Mouse (Mus musculus) embryo, embryonic 11.5 days (tissue): ENCODE measurements around the gene Edc3.

Experiments used
- DNase-seq: peaks from one replicate; pipeline ENCODE4 v3.0.0-alpha.2; 2012; ENCODE audit warnings: low read depth, low spot score

The Edc3 gene

DNA sequence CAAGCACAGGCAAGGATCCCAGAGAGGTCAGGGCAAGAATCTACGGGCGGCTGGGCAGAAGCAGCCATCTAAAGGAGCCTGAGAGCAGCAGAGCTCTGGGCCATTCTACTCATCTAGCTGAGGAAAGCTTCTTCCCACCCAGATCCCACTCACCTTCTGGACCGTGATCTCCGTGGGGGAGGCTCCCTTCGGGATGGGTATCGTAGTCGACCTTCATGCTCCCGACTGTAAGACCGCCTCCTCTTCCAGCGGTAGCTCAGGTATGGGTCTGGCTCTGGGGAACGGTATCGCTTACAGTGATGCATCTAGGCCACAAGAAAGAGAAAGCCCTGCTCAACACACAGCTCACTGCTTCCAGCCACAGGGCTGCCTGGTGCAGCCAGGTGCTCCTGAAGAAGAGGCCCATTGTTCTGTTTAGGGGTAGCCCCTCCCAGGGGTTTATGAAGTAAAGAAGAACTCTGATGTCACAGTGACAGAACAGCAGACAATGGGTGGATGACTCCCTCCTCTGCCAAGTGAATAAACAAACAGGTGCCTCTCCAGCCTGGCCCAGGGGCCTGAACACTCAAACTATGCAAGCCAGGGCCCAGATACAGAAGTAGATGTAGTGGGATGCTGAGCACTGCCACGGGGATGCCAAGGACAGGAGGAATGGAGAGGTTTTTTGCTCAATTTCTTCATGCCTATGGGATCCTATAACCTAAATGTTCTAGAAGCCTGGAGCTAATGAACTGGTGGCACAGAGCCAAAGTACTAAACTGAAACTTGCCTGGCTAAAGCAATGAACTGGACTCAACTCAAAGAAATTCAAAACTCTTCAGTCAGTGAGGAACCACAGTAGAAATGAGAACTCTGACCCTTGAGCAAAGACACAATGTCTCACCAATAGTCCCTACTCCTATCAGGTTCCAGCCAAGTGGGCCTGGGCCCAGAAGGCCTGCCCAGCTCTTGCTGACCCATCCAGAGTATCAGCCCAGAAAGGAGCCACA lies 53.5 kb downstream of the Edc3 start:
- DNase-seq = no peak

DNA sequence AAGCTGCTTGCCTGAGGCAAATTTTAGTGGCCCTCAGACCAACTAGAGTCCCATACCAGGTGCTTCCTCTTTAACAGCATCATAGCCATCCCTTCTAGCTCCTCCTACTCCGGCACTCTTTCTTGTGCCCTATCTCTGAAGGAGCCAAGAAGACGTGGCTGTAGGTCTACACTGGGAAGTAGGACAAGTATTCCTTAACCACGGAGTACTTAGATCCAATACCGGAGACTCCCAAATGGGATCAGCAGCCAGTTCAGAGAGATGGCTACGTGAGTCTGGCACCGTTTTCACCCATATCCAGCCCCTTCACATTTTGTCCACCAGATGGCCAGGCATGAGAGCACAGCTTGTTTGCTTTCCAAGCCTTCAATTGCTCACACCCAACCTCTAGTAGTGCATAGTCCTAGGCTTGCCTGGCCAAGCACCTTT lies 54.2 kb downstream of the Edc3 start:
- DNase-seq = no peak

DNA sequence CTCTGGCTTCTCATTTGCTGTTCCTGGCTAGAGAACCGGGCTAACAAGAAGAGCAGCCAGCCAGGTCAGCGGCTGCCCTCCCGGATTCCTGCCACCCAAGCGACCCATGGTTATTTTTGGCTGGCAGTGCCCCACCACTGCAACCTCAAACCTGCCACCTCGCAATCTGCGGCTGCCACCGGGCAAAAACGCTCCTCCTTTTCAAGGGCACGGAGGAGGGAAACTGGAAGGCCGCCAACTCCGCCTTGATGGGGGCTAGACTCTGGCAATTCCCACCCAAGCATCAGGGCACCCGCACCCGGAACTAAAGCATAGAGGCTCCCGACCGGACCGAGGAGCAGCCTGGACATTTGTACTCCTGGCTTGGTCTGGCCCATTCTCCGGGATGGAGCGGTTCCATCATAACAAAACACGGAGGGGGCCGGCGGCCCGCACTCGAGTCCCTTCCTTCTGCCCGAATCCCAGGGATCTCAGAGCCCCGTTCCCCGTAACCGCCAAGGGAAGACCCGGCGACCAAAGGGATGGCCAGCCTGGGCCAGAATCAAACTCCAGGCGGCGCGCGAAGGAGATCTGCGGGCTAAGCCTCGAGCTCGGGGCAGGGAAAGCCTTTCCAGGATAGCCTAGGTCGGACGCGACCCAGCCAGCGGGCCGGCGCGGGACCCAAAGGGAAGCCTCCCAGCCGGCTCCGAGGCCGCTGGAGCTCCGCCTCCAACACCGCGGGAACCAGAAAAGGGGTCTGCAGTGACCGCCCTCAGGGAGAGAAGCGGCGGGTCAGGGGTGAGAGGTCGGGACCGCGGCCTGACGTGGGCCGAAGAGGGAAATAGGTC lies 56.0 kb downstream of the Edc3 start:
- DNase-seq = no peak

DNA sequence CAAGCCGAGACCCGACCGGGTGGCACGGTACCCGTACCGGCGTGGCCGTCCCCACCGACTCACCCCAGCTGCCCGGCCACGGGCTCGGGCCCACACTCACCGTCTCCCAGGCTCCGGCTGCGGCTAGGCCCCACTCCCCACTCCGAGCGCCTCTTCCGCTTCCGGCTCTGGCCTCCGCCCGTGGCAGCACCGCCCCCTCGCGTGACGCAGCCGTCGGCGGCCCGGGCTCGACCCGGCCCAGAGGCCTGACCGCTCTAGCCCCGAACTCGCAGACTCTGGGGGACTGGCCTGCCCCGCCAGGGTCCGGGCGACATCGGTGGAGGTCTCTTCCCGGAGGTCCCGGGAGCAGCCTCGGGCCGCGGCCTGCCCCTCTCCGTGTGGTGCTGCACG lies 56.6 kb downstream of the Edc3 start:
- peak; percentile 87 for DNase-seq

DNA sequence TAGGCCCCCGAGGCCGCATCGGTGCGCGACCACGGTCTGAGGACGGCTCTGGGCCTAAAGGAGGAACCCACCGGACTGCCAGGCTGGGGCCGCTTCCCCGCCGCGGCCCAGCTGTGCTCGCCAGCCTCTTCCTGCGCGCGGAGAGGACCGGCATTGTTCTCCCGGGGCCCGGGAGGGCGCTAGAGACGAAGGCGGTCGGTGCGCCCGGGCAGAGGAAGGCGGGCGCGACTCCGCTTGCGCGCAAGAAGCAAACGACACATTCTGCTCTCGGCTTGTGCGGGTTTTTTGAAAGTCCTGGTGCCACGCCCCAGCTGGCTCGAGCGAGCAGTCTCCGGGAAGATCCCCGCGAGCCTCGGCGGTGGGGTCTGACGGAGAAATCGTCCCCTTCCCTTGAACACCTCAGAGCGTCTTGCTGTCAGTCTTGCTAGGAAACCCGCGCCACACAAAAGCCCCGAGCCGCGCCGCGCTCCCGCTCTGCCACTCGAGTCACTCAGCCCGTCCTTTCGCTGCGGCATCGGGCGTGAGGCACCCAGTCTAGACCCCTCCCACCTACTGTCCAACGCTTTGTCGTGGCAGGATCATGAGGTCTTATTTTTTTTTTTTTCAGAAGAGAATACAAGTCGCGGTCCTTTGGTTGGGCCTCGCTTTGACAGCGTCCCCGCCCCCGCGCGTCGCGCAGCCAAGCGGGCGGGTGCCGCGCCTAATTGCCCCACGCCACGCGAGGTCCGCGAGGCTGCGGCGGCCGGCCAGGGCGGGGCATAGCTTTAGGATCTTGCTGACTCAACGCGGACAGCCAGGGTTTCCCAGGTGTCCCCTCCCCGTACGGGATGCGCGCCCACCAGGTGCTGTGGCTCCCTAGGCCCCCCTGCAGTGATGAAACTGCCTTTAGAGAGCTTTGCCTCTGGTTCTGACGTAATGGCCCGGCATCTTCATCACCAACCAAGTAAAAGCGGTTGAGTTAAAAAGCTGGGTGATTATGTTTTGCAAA lies 57.3 kb downstream of the Edc3 start, which contains the start of gene Clk3:
Gene Clk3, minus strand, starts transcription at position 497 of the 988 bp plus-strand sequence.
- DNase-seq = peak; percentile 45

DNA sequence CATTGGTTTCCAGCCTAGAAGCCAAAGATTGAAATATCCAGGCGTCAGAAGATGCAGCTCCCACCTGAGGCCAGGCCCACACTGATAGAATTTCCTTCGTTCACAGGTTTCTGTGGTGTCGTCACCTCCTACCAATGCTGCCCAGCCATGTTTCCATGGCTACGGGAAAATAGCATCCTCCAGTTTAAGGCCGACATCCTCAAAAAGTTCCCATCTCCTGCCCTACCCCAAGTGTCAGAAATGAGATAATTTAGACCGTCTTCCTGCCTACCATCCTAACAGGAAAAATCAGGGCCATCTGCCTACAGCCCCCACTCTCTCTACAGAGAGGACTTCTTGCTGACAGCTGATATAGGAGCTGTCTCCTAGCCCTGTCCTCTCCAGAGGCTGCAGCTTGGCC lies 58.1 kb downstream of the Edc3 start:
- DNase-seq = no peak

DNA sequence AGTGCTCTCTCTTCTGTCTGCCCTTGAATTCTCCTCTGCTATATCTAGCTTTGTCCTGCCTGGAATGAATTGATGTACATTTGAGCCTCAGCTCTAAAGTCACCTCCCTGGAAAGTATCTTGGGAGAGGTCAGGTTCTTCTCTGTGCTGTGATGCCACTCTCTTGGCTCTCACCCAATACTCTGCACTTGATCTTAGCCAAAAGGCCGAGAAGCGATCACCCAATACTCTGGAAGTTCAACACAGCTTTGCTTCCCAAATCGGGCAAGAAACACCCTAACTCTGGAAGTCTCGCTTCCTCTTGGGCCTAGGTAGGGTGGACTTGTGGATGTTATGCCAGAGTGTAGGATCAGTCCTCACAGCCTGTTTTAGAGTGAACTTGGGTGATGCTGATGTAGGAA lies 58.9 kb downstream of the Edc3 start:
- DNase-seq = no peak

DNA sequence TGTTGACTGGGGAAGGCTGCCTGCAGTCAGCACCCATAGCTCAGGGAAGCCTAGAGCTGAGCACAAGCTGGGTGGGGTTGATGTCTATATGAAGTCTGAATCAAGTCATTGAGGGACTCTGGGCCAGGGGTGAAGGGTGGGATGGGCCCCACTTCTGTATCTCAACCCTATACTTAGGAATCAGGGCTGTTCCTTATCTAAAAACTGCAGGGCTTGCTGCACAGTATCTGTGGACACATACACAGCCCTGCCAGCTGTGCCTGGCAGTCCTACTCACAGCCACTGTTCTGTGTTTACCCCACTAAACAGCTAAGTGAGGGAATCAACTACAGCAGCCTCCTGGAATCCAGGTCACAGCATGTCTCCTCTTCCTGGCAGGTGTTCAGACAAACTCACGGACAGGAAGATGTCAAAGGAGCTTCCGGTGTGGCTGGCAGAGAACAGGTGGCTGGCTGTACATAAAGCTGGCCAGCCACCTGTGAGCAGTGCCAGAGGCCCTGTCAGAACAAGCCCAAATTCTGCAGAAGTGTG lies 61.3 kb downstream of the Edc3 start:
- no peak for DNase-seq

DNA sequence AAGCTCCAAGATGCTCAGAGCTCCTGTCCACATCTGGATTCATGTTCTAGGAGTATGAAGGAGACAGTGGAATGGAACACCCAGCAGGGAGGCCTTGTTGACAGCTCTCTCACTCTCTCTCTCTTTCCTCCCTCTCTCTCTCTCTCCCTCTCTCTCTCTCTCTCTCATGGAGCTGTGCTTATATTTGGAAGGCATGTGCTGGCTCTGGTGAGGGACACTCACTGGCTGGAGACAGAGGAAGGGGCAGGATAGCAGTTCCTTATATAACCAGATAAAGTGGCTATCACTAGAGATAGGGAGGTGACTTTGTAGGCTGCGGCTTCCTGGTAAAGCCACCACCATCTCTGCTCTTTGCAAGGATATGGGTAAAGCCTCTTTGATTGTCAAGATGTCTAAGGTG lies 61.9 kb downstream of the Edc3 start:
- DNase-seq = no peak

DNA sequence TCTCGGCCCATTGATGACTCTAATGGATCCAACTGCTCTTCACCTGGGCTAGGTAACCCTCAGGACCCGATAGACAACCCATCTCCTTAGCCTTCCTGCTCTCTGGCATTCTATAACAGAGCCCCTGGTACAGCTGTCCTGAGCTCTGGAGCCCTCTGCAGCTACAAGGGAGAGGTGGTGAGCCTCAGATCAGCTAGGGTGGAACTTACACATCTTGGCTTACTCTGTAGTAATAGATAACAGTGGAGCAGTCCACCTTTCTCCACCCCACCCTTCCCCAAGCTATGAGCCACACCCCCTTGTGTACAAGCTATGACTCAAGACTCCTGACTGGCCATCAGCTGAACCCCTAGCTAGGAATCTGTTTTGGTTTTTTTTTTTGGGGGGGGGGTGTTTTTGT lies 62.5 kb downstream of the Edc3 start:
- DNase-seq = no peak

DNA sequence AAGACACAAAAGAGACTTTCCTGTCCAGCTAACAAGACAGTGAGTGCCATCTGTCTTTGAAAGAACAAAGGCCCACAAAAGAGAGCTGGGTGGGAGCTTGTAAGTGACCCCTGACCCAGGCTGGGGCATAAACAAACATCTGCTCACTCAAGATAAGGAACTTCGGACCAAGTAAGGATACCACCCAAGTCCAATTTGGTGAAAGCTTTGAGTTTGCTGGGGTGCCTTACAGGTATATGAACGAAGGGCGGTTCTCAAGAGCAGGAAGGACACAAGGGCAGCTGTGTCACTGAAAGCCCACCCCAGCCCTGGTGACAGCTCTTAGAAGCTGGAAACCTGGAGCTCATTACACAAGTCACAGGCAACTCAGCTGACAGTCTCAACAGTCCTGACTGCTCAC lies 65.4 kb downstream of the Edc3 start:
- no peak for DNase-seq

DNA sequence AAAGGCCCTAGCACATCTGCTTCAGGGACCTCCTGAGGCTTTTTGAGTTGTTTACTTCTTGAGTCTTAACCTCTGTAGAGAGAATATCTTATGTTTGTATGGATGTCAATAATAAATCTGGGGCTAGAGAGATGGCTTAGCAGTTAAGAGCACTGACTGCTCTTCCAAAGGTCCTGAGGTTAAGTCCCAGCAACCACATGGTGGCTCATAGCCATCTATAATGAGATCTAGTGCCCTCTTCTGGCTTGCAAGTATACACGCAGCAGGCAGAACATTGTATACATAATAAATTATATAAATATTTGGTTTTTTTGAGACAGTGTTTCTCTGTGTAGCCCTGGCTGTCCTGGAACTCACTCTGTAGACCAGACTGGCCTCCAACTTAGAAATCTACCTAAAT lies 65.8 kb downstream of the Edc3 start:
- no peak for DNase-seq

DNA sequence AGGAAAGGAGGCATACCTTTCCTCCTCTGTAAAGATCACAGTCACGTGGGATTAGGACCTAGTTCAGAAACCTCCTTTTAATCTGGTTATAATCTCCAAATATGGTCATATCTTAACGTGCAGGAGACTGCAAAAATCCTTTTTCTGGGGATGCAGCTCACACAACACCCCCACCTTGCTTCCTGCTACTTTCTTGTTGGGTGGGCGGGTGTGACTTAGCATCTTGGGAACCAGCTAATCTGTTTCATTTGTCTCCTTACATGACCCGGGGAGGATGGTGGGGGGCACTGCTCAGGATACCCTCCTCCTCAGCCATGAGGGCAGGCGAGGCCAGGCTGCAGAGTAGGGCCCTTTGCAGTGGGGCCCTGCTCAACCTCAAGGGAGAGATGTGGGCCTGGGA lies 66.7 kb downstream of the Edc3 start:
- no peak for DNase-seq

DNA sequence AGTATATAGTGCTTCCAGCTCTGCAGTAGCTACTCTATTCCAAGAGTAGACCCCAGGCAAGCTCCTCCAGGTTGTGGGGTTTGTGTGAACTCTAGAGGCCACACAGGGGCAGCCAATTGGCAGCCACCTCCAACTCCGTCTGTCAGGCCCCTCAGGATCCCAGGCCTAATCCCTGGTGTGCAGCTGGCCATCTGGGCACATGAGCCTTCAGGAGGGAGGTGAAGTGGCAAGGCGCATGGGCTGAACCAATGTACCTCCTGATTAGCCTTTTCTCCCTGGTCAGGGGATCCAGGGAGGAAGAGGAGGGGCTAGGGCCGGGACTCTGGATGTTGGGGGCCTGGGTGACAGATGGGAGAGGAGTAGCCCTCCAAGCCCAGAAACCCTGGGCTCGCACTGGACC lies 67.4 kb downstream of the Edc3 start:
- DNase-seq = no peak

DNA sequence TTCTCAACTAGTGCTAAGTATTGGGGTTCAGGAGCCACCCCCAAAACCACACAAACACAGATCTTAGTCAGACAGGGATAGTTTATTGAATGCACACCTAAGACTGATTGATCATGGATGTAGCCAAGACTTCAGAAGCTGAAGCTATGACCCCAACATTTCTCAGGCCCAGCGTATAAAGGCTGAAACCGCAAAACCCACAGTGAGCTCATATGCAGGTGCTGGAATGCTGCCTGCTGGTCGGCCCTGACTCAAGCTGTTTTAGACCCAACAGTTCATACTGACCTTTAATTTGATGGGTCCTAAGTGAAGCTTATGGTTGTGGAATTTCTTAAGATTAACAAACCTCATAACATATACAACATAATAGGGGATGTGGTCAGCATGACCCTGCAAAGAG lies 74.3 kb downstream of the Edc3 start:
- DNase-seq = no peak

DNA sequence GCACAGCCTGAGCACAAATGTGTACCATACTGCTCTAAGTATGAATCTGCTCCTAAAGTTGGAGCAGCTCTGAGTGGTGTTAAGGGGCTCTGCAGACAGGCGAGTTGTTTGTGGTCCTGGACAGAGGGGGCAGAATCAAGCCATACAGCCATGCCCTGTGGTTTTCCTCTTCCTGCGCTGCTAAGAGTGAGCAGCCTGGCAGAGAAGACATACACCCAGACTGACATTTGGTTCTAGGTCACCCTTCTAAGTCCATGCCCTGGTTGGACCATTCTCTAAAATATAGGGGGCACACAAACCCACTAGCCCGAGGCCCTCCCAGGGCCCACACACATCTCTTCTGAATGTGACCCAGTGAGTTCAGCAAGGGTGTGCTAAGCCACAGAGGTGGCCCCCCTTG lies 81.4 kb downstream of the Edc3 start:
- no peak for DNase-seq

DNA sequence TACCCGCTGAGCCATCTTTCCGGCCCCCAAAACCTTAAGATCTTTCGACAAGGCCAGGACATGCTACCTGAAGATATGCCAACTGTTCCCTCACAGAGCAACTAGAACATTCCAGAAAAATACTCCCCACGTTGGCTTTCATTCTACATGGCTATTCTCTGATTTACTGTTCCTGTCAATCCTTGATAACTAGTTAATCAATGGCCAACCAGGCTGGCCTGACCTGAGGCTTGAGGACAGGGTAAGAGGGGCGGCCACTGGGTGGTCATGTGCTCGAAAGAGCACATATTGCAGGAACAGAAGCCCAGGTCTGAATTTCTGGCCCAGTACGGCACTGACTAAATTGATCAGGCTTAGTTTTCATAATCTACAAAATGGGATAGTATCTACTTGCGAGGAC lies 89.1 kb downstream of the Edc3 start:
- no peak for DNase-seq

DNA sequence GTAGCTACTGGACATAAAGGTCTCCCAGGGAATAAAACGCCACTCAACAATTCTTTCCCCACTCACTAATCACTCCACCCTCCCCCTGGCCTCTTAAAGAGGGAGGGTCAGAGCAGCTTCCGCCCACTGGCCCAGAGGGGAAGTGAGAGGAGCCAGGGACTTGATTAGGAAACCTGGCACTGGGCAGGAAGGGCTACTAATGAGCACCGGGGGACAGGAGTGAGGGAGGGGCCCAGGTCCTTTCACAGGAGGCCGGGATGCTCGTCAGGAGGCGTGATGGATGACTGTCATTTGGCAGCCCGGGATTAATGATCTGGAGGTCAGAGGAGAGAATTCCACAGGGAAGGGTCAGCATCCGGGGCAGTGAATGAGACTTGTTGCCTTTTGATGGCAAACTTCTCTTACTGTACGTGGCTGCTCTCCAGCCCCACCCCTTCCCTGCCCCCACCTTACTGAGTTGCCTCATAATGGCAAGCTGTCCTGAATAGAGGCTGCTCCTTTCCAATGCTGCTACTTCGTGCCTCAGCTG lies 90.4 kb downstream of the Edc3 start:
- peak; percentile 45 for DNase-seq

DNA sequence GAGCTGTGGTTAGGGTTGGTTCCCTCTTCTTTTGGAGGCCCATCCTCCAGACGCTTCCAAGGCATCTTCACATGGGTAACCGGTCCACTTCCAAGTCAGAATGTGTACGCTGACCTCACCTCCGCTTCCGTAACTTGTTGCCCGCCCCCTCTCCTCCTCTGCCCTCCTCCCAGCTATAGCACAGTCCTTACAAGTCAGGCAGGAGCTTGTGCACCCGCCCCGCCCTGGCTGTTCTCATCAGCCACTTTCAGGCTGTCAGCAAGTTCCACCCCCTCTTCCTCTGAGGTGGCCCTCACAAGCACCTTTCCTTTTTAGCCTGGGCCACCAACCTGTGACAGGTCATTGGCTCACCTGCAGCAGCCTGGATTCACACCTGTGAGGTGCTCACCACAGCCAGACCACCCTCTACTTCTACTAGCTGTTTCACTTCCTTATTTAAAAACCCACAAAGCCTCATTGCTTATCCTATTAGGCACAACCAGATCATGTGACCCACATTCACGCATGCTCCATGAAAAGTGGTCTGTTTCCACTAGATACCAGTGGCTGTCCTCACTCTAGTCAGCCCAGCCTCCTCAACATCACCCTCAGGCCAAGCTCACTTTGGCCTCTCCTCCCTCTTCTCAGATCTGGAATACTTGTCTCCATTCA lies 92.1 kb downstream of the Edc3 start:
- DNase-seq = no peak
